Mouse (Mus musculus) midbrain, embryonic 11.5 days (tissue): ENCODE measurements around the gene Ddx17. TPM values are rescaled to one million over a fixed set of nuclear protein-coding genes. Genes with fewer than 3 reads are reported as not detected.

Source experiments
- ATAC-seq: fragments of 200-750 bp; cut with Nextera tagmentation; 2 replicates; pipeline ENCODE4 v1.8.0; 2017; ENCODE audit warnings: moderate TSS enrichment, moderate library complexity; ENCODE audit not compliant: low FRiP score
- DNase-seq: peaks from one replicate; pipeline ENCODE4 v3.0.0; 2015; ENCODE audit warnings: low spot score; ENCODE audit errors: missing footprints
- H3K27ac ChIP-seq: fragments of 300-500 bp; sonication (generic); 2 replicates; pipeline ENCODE4 v1.5.1; 2014; ENCODE audit warnings: low read depth, low read length
- H3K27me3 ChIP-seq: fragments of 300-500 bp; sonication (generic); 2 replicates; pipeline ENCODE4 v1.6.1; 2014; ENCODE audit warnings: mild to moderate bottlenecking, low read length, moderate library complexity, mixed read lengths; ENCODE audit not compliant: control insufficient read depth, insufficient read depth
- H3K36me3 ChIP-seq: fragments of 300-500 bp; sonication (generic); 2 replicates; pipeline ENCODE4 v1.6.1; 2014; ENCODE audit warnings: mild to moderate bottlenecking, low read length, moderate library complexity, mixed read lengths; ENCODE audit not compliant: control insufficient read depth, insufficient read depth
- H3K4me1 ChIP-seq: fragments of 300-500 bp; sonication (generic); 2 replicates; pipeline ENCODE4 v1.6.1; 2014; ENCODE audit warnings: low read length; ENCODE audit not compliant: control insufficient read depth, insufficient read depth
- H3K4me2 ChIP-seq: fragments of 300-500 bp; sonication (generic); 2 replicates; pipeline ENCODE4 v1.6.1; 2014; ENCODE audit warnings: mild to moderate bottlenecking, moderate library complexity
- H3K4me3 ChIP-seq: fragments of 300-500 bp; sonication (generic); 2 replicates; pipeline ENCODE4 v1.5.1; 2014; ENCODE audit warnings: low read depth, low read length
- H3K9ac ChIP-seq: fragments of 300-500 bp; sonication (generic); 2 replicates; pipeline ENCODE4 v1.6.1; 2014; ENCODE audit warnings: low read length
- H3K9me3 ChIP-seq: fragments of 300-500 bp; sonication (generic); 2 replicates; pipeline ENCODE4 v1.6.1; 2016; ENCODE audit warnings: low read length; ENCODE audit not compliant: control insufficient read depth
- WGBS: fragments of 180-500 bp; shearing (Covaris S2); extraction: QIAGEN DNeasy Blood & Tissue Kit; methylation state at CpG from one replicate; pipeline ENCODE4 v1.1.7; 2014; 5-methylcytosine and 5-hydroxymethylcytosine counted together
- polyA plus RNA-seq: library from polyadenylated mRNA; unstranded; fragments of >200 nt; fragmentation: Nextera tagmentation; extraction: Ambion mirVana; gene quantifications from 2 replicates; pipeline ENCODE4 v1.2.1, GENCODE M21; 2014

Ddx17 gene
- polyA plus RNA-seq: 81.9 and 82.6 TPM in 2 replicates

DNA sequence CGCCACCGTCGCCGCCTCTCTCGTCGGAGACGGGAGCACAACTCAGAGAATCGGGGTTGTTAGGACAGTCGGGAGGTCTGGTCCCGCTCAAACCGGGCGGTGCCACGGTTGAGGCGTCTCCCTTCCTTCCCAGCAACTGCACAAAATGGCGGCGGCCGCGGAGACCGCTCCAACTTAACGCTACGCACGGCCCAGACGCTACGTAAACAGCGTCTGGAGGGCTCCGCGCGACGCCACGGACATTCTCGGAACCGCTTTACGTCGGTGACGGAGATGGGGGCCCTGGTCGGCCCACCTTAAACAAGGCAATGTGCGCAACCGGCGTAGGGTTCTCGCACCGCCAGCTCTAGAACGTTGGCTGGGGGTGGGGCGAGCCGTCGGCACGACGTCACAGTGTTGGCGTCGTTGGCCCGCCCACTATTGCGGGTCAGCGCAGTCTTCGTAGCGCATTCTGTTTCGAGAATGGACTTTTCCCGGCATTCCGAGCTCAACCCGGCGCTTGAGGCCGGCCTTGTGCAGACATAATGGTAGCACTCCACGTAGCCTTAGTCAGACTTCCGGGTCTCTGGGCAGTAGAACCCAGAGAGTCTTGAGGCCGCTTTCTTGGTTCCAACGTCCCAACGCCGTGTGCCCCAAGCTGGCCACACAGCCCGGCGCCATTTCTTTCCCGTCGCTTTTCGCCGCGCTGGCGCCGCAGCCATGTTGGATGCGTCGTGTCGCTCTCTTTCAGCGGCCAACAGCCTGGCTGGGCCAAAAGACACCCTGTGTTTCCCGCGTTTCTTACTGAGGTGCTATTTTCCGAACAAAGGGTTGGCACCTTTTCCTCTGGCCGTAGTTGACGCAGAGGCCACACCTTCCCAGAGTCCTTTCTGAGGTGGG is at the start of gene Ddx17:
Ddx17 (minus strand) TSS at position 332 of the 879 bp plus-strand sequence.
- Histone ChIP-seq H3K4me2 (peak within 1 kb of the TSS; percentile 87), H3K4me1 (peaks cover 18% of the 10 kb centered on the region), H3K9ac (peak within 1 kb of the TSS; percentile 99), H3K27ac (peak within 1 kb of the TSS; percentile 91), H3K27me3 (no peaks in the 10 kb centered on the region), H3K4me3 (peak within 1 kb of the TSS; percentile 92), H3K36me3 (peaks cover 11% of the 10 kb centered on the region; the same call in 1 of the 2 replicates), H3K9me3 (no peaks in the 10 kb centered on the region)
- ATAC-seq (peak; percentile 98), DNase-seq (peak; percentile 100)
- 1% methylated on average over 82 of the region's 84 CpGs for WGBS

DNA sequence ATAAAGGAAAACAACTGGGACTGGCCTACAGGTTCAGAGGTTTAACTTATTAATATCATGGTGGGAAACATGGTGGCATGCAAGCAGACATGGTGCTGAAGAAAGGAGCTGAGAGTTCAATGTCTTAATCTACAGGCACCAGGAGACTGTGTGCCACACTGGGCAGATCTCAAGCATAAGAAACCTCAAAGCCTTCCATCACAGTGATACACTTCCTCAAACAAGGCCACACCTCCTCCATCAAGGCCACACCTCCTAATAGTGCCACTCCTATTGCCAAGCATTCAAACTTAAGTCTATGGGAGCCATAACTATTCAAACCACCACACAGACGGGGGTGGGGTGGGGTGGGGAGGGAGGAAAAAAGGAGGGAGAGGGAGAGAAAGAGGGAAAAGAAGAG is 35.0 kb upstream of the Ddx17 start:
- no peak overlapping the region for H3K4me2 ChIP-seq
- H3K4me1 ChIP-seq: no peaks in the 10 kb centered on the region
- no peaks in the 10 kb centered on the region for H3K27me3 ChIP-seq
- H3K27ac ChIP-seq: no peak overlapping the region
- 44% methylated on average over 1 of the region's 1 CpGs for WGBS
- no peaks in the 10 kb centered on the region for H3K36me3 ChIP-seq
- no peak for DNase-seq
- ATAC-seq: no peak
- no peak overlapping the region for H3K9ac ChIP-seq
- H3K4me3 ChIP-seq: no peak overlapping the region
- H3K9me3 ChIP-seq: no peaks in the 10 kb centered on the region

DNA sequence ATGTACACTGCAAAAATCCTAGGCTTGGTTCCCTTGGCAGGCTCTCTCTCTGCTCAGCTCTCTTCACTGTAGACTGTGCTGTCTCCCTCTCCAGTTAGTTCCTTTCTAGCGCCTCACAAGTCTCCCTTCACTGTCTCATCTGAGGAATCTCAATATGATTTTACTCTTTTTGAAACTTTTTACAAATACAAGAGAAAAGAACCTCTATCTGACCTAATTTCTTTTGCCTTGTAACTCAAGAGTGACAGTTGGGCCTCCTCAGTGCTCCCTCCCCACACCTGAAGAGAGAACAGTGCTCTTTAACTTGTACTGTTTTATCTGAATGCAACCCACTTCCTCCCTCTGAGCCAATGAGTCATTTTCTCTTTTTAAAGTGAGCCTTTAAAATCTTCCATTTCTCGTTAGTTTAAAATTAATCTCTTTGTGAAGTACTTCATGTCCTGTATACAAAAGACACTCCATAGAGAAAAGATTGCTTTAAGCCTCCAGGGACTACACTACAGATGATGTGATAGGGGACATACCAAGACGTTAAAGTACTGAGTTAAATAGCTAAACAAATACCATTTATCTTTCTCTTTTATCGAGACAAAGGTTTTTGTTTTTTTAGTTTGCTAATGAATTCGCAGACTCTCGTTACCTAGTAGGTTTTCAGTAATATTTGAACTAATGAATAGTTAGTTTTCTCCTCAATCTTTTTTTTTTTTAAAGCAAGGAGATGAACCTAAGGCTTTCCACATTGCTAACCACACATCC is 31.3 kb upstream of the Ddx17 start:
- WGBS: 79% methylated on average over 6 of the region's 6 CpGs
- Histone ChIP-seq H3K27ac (no peak overlapping the region), H3K4me2 (no peak overlapping the region), H3K9me3 (no peaks in the 10 kb centered on the region), H3K27me3 (no peaks in the 10 kb centered on the region), H3K4me3 (no peak overlapping the region), H3K36me3 (no peaks in the 10 kb centered on the region), H3K9ac (no peak overlapping the region), H3K4me1 (no peaks in the 10 kb centered on the region)
- DNase-seq (no peak), ATAC-seq (no peak)

DNA sequence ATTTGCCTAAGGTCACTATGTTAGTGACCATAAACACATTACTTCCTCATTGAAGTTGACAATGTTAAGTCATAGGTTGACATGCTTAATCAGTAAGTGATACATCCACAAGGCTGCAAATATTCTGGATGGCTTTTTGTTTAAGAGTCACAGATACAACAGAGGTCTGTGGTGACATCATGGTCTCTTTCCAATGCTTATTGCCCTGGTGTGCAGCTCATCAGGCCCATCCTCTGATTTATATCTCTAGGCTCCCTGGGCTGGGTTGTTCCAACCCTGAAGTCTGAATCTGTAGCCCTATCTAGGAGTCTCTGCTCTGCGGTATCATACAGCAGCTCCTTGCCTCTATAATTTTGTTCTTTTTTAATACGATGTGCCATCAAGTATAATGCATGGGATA is 30.4 kb upstream of the Ddx17 start:
- Histone ChIP-seq H3K9ac (no peak overlapping the region), H3K27me3 (no peaks in the 10 kb centered on the region), H3K4me3 (no peak overlapping the region), H3K4me1 (no peaks in the 10 kb centered on the region), H3K4me2 (no peak overlapping the region), H3K9me3 (no peaks in the 10 kb centered on the region), H3K27ac (no peak overlapping the region), H3K36me3 (no peaks in the 10 kb centered on the region)
- DNase-seq (no peak), ATAC-seq (no peak)
- 89% methylated on average over 2 of the region's 2 CpGs for WGBS

DNA sequence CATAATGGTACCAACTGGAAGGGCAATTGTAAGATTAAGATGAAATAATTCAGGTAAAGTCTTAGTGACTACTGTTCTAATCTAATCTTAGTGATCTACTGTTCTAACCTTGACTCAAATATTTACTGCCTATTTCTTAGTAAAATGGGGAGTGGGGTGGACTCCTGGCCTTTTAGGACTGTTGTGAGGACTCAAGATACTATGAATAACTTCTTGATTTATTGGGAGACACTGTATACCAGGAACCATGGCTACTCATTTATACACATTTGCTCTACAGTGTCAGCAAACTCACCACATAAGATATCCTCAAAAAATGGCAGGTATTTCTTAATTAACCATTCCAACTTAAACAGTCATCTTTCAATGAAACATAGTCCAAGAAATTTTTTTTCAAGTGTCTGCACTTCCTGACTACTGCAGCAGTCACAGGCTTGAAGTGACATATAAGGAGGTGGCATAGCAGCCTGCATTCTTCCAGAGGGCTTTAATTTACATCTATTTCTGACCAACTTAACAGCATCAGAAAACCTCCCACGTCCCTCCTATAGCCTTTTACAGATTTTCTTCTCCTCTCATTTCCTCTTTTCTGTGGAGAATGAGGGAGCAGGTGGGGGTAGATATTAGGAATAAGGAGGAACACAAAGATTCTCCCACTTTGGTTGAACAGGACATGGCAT is 29.1 kb upstream of the Ddx17 start:
- Histone ChIP-seq H3K27me3 (no peaks in the 10 kb centered on the region), H3K9me3 (no peaks in the 10 kb centered on the region), H3K27ac (no peak overlapping the region), H3K4me2 (no peak overlapping the region), H3K4me3 (no peak overlapping the region), H3K36me3 (no peaks in the 10 kb centered on the region), H3K9ac (no peak overlapping the region), H3K4me1 (no peaks in the 10 kb centered on the region)
- WGBS: 59% methylated on average over 1 of the region's 1 CpGs
- DNase-seq (no peak), ATAC-seq (no peak)

DNA sequence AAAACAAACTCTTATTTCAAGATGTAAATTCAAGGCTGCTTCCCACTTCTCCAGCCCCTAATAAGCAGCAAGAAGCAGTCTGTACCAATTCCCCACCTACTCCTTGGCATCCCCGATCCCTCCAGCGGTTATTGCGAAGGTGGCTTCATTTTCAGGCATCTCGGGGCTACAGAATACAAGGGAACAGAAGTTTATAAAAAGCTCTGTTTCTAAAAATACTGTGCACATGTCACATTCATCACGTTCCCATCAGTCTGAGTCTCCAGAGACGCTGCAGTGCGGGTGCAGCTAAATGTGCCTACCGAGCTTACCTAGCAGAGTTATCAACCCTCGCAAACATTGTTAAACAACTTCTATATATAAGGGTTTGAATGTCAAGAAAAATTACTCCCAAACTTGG is 15.9 kb upstream of the Ddx17 start:
- H3K9ac ChIP-seq: no peak overlapping the region
- no peaks in the 10 kb centered on the region; the same call in 1 of the 2 replicates for H3K36me3 ChIP-seq
- DNase-seq (no peak), ATAC-seq (no peak)
- WGBS: 89% methylated on average over 9 of the region's 9 CpGs
- no peaks in the 10 kb centered on the region for H3K4me1 ChIP-seq
- H3K4me3 ChIP-seq: no peak overlapping the region
- H3K9me3 ChIP-seq: no peaks in the 10 kb centered on the region
- H3K27ac ChIP-seq: no peak overlapping the region
- no peak overlapping the region for H3K4me2 ChIP-seq
- no peaks in the 10 kb centered on the region for H3K27me3 ChIP-seq

DNA sequence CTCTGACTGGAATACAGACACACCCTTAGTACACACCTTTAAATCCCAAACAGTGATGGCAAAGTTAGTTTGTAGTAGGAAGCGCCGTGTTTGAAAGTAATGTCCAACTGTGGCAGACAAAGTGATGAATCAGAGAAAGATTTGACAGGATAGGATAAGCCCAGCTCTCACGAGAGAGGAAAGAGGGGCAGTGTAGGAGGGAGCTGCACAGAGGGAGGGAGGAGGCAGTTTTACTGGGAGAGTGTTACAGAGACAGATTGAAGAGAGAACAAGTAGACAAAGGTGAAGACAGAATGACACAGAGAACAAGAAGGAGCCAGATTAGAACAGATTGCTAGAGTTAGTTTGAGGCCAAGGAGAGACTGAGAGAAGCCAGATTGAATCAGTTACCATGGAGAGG is 13.1 kb upstream of the Ddx17 start:
- ATAC-seq: no peak
- DNase-seq: no peak
- Histone ChIP-seq H3K9me3 (no peaks in the 10 kb centered on the region), H3K4me2 (no peak overlapping the region), H3K27ac (no peak overlapping the region), H3K4me3 (no peak overlapping the region), H3K36me3 (no peaks in the 10 kb centered on the region; the same call in 1 of the 2 replicates), H3K4me1 (no peaks in the 10 kb centered on the region), H3K9ac (no peak overlapping the region), H3K27me3 (no peaks in the 10 kb centered on the region)
- 71% methylated on average over 3 of the region's 3 CpGs for WGBS

DNA sequence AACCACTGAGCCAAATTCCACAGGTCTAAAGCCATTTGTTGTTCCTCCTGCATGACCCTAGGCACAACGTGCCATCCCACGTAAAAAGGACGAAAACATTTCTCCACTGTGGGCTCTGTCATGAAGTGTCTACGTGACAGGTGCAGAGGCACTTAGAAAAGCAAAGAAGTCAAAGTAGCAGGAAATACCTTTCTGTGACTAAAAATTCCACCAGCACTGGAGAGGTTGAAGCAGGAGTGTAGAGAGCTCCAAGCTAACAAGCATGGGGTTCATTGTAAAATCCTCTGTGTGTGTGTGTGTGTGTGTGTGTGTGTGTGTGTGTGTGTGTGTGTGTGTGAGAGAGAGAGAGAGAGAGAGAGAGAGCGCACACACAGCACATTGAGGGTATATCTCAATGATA is 6.0 kb upstream of the Ddx17 start:
- ATAC-seq (no peak), DNase-seq (no peak)
- Histone ChIP-seq H3K36me3 (no peaks in the 10 kb centered on the region), H3K9me3 (no peaks in the 10 kb centered on the region), H3K27ac (no peak overlapping the region), H3K27me3 (no peaks in the 10 kb centered on the region), H3K9ac (no peak overlapping the region), H3K4me1 (no peaks in the 10 kb centered on the region), H3K4me2 (no peak overlapping the region), H3K4me3 (no peak overlapping the region)
- 77% methylated on average over 5 of the region's 5 CpGs for WGBS
